Comparison of ENCODE assay signal across 17 mouse cellular contexts in genomic region chr2:76060207-76060606, GRCm38 (mm10).
"Had no signal": no experiment of that assay in that cellular context is flagged by ENCODE, and none has a peak within 500 bp of the region (broad histone marks: within the 10 kb centered on the region; RNA-seq: fewer than 3 reads in every experiment).

No protein-coding gene starts in this region.

- DNase-seq: kidney, adult 11 months; kidney, adult 8-10 months; kidney, postnatal 14 days; layer of hippocampus, postnatal 36 days; left cerebral cortex, postnatal 4 days; liver; lung, adult 18-20 months; midbrain, embryonic 14.5 days; right cerebral cortex, adult 18-20 months; right cerebral cortex, postnatal 14 days; right cerebral cortex, postnatal 4 days; thymus, postnatal 25 days had no signal

- H3K9ac ChIP-seq: intestine, embryonic 15.5 days; kidney, embryonic 15.5 days; liver, embryonic 12.5 days; liver, embryonic 15.5 days had no signal

- H3K9me3 ChIP-seq: intestine, embryonic 15.5 days; kidney, embryonic 15.5 days; liver, embryonic 12.5 days; liver, embryonic 15.5 days had no signal

- ATAC-seq: intestine, embryonic 15.5 days; liver, embryonic 12.5 days had no signal

- H3K4me2 ChIP-seq: intestine, embryonic 15.5 days; kidney, embryonic 15.5 days; liver, embryonic 12.5 days; liver, embryonic 15.5 days; midbrain, embryonic 11.5 days had no signal

- H3K27me3 ChIP-seq: kidney, embryonic 15.5 days; liver, embryonic 12.5 days; liver, embryonic 15.5 days had no signal

- H3K4me1 ChIP-seq: intestine, embryonic 15.5 days; liver, embryonic 12.5 days; liver, embryonic 15.5 days had no signal

- H3K4me3 ChIP-seq: intestine, embryonic 15.5 days; kidney, embryonic 15.5 days; liver, embryonic 12.5 days; liver, embryonic 15.5 days had no signal

- H3K36me3 ChIP-seq: intestine, embryonic 15.5 days; kidney, embryonic 15.5 days; liver, embryonic 12.5 days; liver, embryonic 15.5 days had no signal

- H3K27ac ChIP-seq: intestine, embryonic 15.5 days; kidney, embryonic 15.5 days; liver, embryonic 12.5 days; liver, embryonic 15.5 days had no signal
